Mouse (Mus musculus): ENCODE results near the gene Ptafr.

- TF ChIP-seq CTCF (IDR thresholded peaks at IDR 0.05; ENCODE audit: extremely low read depth, insufficient read length, insufficient replicate concordance, low read depth, low read length) (no peak), POLR2A (IDR thresholded peaks at IDR 0.05; ENCODE audit: low read depth, low read length) (no peak)
Observed at GRCm38 (mm10) chr4:132586282-132586681, 22.4 kb downstream of the Ptafr start.
